Mouse (Mus musculus) heart, postnatal 25 days (tissue): ENCODE data around the gene Grk6. TPM values are rescaled to one million over a fixed set of nuclear protein-coding genes. Genes with fewer than 3 reads are reported as not detected.

Experiments
- DNase-seq: peaks from one replicate; pipeline ENCODE4 v3.0.0; 2022; ENCODE audit warnings: low spot score
- intact Hi-C: fragments of 180-260 bp; cut with DNase I; formaldehyde crosslinking; loops from one replicate; pipeline ENCODE4 v1.15.1; 2025
- total RNA-seq, 2 experiments: library from RNA; stranded (reverse); gene quantifications; 2 replicates each; pipeline ENCODE4 v1.2.3; 2021

Grk6 gene
- total RNA-seq, 2 experiments from 2014 or later = 17.5 to 18.6 TPM

DNA sequence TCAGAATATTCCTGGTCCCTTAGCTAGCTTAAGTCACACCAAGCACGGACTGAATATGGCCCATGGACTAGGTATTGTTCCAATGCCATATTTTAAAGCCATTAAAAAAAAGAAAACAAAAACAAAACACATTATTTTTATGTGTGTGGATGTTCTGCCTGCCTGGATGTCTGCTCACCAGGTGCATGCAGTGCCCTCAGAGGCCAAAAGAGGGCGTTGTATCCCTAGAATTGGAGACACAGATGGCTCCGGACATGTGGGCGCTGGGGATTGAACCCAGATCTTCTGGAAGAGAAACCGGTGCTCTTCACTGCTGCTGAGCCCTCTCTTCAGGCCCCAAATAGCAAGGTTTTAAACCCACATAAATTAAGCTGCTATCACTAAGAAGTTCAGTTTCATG, 33.2 kb downstream of the Grk6 start:
- no peak for DNase-seq
- intact Hi-C loops = no loop called here

- intact Hi-C loops = no loop called here
- peak; percentile 54 for DNase-seq
Observed at GRCm38 (mm10) chr13:55479008-55479407, 34.1 kb downstream of the Grk6 start.

DNA sequence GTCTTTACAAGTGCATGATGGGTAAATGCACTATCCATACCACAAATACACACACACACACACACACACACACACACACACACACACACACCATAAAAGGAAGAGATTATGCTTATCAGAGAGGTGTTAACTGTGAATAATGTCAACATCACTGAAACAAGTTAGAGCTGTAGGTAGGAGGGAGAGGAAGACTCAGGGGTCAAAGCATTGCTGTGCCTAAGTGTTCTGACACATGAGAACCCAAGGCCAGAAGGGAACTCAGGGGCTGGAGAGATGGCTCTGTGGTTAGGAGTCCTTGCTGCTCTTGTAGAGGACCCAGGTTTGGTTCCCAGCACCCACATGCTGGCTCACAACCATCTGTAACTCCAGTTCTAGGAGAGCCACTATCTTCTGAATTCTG, 35.1 kb downstream of the Grk6 start:
- intact Hi-C loops = no loop called here
- DNase-seq = no peak

GRCm38 (mm10) chr13:55482542-55482941, 37.7 kb downstream of the Grk6 start:
- intact Hi-C loops = no loop called here

GRCm38 (mm10) chr13:55483071-55483470, 38.2 kb downstream of the Grk6 start:
- intact Hi-C loops = no loop called here

More at GRCm38 (mm10) chr13:55482542-55482941, 37.7 kb downstream of the Grk6 start:
- no peak for DNase-seq

GRCm38 (mm10) chr13:55483593-55483992, 38.7 kb downstream of the Grk6 start:
- DNase-seq = no peak
- intact Hi-C loops = no loop called here

More at GRCm38 (mm10) chr13:55483071-55483470, 38.2 kb downstream of the Grk6 start:
- DNase-seq = no peak

GRCm38 (mm10) chr13:55484520-55485088, 39.7 kb downstream of the Grk6 start:
- intact Hi-C loops = no loop called here
- no peak for DNase-seq

DNA sequence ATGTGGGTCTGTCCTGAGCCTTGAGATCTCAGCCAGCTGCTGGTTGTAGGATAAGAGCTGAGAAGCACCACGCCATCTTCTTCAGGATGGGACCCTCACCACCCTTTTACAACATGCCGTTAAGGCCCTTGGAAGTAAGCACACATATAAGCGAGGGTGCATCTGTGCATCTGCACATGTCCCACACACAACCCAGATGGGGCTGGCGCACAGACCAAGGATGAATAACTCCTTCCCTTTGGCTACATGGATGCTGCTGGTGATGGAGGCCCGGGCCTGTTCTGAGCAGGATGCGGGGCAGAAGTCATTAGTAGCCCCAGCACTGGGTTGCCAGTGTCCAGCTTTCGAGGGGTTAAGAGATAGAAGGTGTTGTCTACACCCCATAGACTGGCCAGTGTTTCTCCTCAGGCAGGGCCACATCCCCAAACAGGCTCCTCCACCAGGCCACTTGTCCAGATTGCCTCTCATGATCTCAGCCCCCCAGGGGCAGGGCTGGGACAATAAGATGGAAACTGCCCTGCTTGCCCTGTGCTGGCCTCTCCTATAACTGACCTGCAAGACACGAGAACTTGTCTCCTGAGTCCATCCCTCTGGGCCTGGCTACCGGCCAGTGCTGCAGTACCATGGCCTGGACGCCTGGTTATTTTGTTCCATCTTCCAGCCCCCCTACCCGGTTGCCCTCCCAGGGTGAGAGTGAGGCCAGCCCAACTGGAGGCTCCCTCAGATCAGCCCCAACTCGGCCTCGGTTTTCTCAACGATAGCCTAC, 41.3 kb downstream of the Grk6 start:
- intact Hi-C loops = no loop called here
- DNase-seq = no peak

DNA sequence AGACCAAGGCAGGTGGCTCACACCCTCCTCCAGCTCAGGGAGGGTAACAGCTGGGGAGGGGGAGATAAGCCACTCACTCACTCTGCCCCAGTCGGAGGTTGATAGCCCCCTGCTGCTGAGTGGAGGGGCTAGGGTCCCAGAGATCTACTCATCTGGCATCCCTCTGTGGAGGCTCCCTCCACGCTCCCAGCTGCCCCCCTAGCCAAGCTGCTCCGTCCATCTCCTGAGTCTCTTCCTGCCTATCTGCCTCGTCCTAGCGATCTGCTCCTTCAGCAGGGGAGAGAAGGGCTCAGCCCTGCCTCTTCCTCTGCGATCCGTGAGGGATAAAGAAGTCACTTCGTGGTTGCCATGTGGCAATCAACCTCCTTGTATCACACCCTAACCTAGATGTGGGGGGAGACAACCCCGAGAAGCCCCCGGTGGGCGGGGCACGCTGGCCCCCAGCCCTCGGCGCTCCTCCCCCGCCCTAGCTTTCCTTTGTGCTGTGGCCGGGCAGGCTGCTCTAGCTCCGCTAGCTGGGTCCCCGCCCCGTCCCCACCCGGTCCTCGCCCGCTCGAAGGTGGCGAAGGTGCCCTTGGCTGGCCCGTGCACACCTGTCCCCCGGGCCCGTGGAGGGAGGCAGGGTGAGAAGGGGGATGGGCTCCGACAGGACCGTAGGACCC, 42.2 kb downstream of the Grk6 start:
- DNase-seq = no peak
- intact Hi-C loops = no loop called here

- intact Hi-C loops = no loop called here
- no peak for DNase-seq
Observed at GRCm38 (mm10) chr13:55487578-55488498, 43.0 kb downstream of the Grk6 start, which contains the start of gene Dbn1. TSS of gene Dbn1 (minus strand) at chr13:55488111.

DNA sequence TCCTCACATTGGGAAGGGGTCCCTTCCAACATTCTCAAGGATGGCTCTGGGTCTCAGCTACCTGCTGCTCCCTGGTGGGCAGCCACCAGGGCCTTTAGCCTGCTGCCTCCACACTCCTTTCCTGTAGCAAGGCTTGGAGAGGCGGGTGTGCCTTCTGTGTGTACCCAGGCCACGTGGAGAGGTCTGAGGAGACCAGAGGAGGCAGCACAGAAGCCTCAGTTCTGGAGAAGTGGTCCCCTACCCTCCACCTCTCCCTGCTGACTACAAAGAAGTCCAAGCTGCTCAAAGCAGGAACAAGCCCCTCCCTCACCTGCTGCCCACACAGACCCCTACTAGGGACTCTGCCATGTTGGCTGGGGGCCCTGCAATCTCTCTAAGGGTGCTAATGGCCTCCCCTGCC, 49.4 kb downstream of the Grk6 start:
- intact Hi-C loops = no loop called here

DNA sequence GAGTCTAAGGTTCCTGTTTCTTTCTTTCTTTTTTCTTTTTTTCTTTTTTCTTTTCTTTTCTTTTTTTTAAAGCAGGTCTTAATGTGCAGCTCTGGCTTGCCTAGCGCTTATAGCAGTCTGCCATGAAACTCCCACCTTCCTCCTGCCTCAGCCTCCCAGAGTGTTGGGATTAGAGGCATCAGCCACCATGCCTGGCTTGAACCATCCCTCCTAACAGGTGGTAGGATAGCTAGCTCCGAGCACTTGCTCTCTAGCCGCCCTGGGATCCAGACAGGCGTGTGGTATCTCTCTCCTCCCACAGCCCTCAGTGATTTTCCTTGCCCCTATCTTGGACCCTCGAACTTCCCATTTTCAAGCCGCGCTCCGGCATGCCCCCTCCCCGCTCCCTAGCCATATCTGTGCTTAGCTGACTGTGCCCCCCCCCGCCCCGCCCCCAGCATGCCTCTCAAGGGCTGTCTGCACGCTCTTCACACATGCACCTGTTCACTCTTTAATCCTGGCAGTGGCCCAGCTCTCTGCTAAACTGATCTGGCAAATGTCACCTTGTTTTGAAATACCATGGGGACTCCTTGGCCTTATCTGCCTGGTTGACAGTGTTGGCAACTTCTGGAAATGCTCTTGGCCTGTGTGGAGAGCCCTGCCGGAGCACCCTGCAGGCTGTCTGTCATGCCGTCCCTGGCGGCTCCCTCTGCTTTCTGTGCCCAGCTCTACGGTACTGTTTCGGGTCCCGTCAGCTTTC, 50.2 kb downstream of the Grk6 start:
- intact Hi-C loops = no loop called here
- peak; percentile 44 for DNase-seq

More for the DNA sequence above, 49.4 kb downstream of the Grk6 start:
- DNase-seq = no peak

DNA sequence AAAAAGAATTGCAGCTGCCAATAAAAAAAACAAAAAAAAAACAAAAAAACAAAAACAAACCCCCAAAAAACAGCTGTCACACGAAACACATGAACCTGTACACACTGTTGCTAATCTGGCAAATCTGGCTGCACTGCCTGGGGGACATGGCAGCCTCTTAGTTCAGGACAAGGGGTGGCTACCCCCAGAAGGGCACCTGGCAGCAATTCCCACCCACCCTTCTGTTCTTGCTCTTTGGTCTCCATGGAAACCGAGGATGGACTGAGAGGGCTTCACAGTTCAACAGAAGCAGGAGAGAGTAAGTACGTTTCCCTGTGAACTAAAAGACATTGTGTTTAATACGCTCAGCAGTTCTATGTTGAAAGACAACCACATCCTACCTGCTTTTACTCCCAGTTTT, 50.8 kb downstream of the Grk6 start:
- intact Hi-C loops = no loop called here
- no peak for DNase-seq

DNA sequence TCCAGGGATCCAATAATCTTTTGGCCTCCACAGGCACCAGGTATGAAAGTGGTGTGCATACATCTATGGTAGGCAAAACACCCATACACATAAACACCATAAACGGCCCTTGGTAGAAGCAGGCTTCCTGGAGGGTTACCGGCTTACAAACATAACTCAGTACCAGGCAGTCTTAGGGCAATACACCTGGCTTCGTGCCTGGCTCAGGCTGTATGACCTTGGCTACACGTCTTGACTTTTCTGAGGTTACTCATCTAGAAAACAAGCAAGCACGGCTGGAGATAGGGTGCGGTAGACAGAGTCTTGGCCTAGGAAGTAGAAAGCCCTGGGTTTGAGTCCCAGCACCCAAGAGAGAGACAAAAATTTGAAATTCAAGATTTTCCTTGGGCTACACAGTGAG, 51.8 kb downstream of the Grk6 start:
- no peak for DNase-seq
- intact Hi-C loops = no loop called here

GRCm38 (mm10) chr13:55498906-55499305, 54.0 kb downstream of the Grk6 start:
- no peak for DNase-seq
- intact Hi-C loops = no loop called here

GRCm38 (mm10) chr13:55500575-55500974, 55.7 kb downstream of the Grk6 start:
- intact Hi-C loops = no loop called here
- DNase-seq = no peak

GRCm38 (mm10) chr13:55502405-55502804, 57.5 kb downstream of the Grk6 start:
- DNase-seq = no peak
- intact Hi-C loops = no loop called here

DNA sequence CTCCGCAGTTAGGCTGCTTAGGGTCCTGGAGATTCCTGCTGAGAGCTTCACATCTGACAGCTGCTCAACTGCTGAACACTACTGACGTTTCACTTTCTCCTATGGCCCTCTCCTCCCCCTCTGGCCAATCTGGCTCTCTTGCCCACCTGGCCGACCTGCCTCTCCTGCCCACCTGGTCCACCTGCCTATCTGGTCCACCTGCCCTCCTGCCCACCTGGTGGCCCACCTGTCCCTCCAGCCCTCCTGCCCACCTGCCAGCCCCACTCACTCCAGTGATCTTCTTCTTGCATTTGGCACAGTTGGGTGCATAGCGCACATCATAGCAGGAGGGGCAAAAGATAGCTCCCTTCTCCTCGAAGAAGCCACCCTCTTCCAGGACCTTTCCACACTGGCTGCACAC, 59.5 kb downstream of the Grk6 start:
- no peak for DNase-seq
- intact Hi-C loops = no loop called here

GRCm38 (mm10) chr13:55505810-55506209, 60.9 kb downstream of the Grk6 start:
- intact Hi-C loops = no loop called here
- DNase-seq = no peak
